Mouse (Mus musculus) lung, adult 18-20 months (tissue): ENCODE measurements at regions not wholly inside any gene's neighbourhood (a gene's known extent, or its start where the extent isn't known, plus 50 kb on each side); places are given as distances from the start of the nearest gene placed in this dataset.
"Not testable (repeated sequence)": the region's sequence is repeated elsewhere in the genome, so short reads cannot be mapped to it uniquely, and the experiment has no call there.

Experiments used
- DNase-seq, 2 experiments: peaks; one replicate each; pipeline ENCODE4 v3.0.0; 2022; ENCODE audit warnings: mixed read lengths in 2 of 2

GRCm38 (mm10) chr3:5806947-5807575 is 56.5 kb downstream of the Gm8797 start:
- no peak for DNase-seq

GRCm38 (mm10) chr3:5811071-5811590 is 60.5 kb downstream of the Gm8797 start:
- no peak for DNase-seq

GRCm38 (mm10) chr3:5820243-5820642 is 69.6 kb downstream of the Gm8797 start:
- DNase-seq: not testable (repeated sequence)

- peak; percentile 97 to 99 for DNase-seq
These were observed 109.6 kb downstream of the Gm8797 start for GRCm38 (mm10) chr3:5860237-5860636.

- no peak for DNase-seq
These were observed 119.8 kb downstream of the Gm8797 start for GRCm38 (mm10) chr3:5870407-5870806.

GRCm38 (mm10) chr3:5879113-5879512 is 128.5 kb downstream of the Gm8797 start:
- no peak for DNase-seq

GRCm38 (mm10) chr3:5917536-5917935 is 166.9 kb downstream of the Gm8797 start:
- no peak for DNase-seq

- not testable (repeated sequence) for DNase-seq
These were observed 199.6 kb downstream of the Gm8797 start for GRCm38 (mm10) chr3:5950243-5950642.

GRCm38 (mm10) chr3:5989011-5989645 is 238.5 kb downstream of the Gm8797 start:
- DNase-seq: not testable (repeated sequence)

GRCm38 (mm10) chr3:6004423-6004822 is 253.8 kb downstream of the Gm8797 start:
- no peak for DNase-seq

- DNase-seq: no peak
These were observed 268.1 kb downstream of the Gm8797 start for GRCm38 (mm10) chr3:6018749-6019148.

- not testable (repeated sequence) for DNase-seq
These were observed 290.7 kb downstream of the Gm8797 start for GRCm38 (mm10) chr3:6041325-6041724.

GRCm38 (mm10) chr3:6049472-6050045 is 299.0 kb downstream of the Gm8797 start:
- no peak for DNase-seq

- no peak for DNase-seq
These were observed 301.3 kb downstream of the Gm8797 start for GRCm38 (mm10) chr3:6051901-6052300.

- DNase-seq: no peak
These were observed 333.2 kb downstream of the Gm8797 start for GRCm38 (mm10) chr3:6083855-6084254.

GRCm38 (mm10) chr3:6087267-6087666 is 336.7 kb downstream of the Gm8797 start:
- no peak for DNase-seq

- DNase-seq: no peak
These were observed 343.3 kb downstream of the Gm8797 start for GRCm38 (mm10) chr3:6093931-6094330.

- not testable (repeated sequence) for DNase-seq
These were observed 343.8 kb downstream of the Gm8797 start for GRCm38 (mm10) chr3:6094410-6094809.

GRCm38 (mm10) chr3:6100863-6101262 is 350.3 kb downstream of the Gm8797 start:
- DNase-seq: no peak

- no peak for DNase-seq
These were observed 352.3 kb downstream of the Gm8797 start for GRCm38 (mm10) chr3:6102866-6103265.

GRCm38 (mm10) chr3:6106659-6107058 is 356.1 kb downstream of the Gm8797 start:
- DNase-seq: no peak

- no peak for DNase-seq
These were observed 357.0 kb downstream of the Gm8797 start for GRCm38 (mm10) chr3:6107377-6108155.

GRCm38 (mm10) chr3:6118721-6119120 is 368.1 kb downstream of the Gm8797 start:
- no peak for DNase-seq
